Mouse (Mus musculus): ENCODE data around the gene Map2k1. TPM values are rescaled to one million over a fixed set of nuclear protein-coding genes. Genes with fewer than 3 reads are reported as not detected.
"Not testable (repeated sequence)": the region's sequence is repeated elsewhere in the genome, so short reads cannot be mapped to it uniquely, and the experiment has no call there.

The Map2k1 gene
- polyA plus RNA-seq, 1 experiment from 2014 or later = 82.8 TPM

GRCm38 (mm10) chr9:64271249-64271648 is 17.8 kb upstream of the Map2k1 start:
- Histone ChIP-seq H3K4me1 (no peaks in the 10 kb centered on the region), H3K4me3 (no peak overlapping the region), H3K27me3 (no peaks in the 10 kb centered on the region), H3K9me3 (no peaks in the 10 kb centered on the region), H3K27ac (no peak overlapping the region), H3K4me2 (no peak overlapping the region), H3K36me3 (no peaks in the 10 kb centered on the region), H3K9ac (no peak overlapping the region)
- no peak for ATAC-seq (ENCODE audit: insufficient number of reproducible peaks, insufficient read depth, low FRiP score, low TSS enrichment, low read depth)
- 65% methylated on average over 3 of the region's 3 CpGs for WGBS

DNA sequence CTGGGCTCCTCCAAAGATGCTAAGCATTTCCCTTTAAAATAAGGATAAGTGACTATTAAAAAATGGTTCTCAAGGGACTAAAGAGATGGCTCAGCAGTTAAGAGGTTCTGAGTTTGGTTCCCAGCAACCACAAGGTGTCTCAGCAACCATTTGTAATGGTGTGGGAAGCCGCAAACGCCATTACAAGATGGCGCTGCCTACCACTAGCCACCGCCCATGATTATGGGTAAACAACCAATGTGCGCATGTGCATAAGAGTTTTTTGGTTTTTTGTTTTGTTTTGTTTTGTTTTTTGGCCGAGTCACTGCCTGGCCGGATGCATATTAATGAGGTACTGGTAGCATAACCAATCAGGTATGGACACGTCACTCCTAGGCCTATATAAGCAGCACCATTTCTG is 15.4 kb upstream of the Map2k1 start:
- not testable (repeated sequence) for H3K36me3 ChIP-seq; H3K9ac ChIP-seq; ATAC-seq (ENCODE audit: insufficient number of reproducible peaks, insufficient read depth, low FRiP score, low TSS enrichment, low read depth); H3K4me2 ChIP-seq; H3K4me1 ChIP-seq; H3K4me3 ChIP-seq; H3K9me3 ChIP-seq; H3K27ac ChIP-seq; H3K27me3 ChIP-seq
- 92% methylated on average over 8 of the region's 8 CpGs for WGBS

GRCm38 (mm10) chr9:64268196-64268595 is 14.8 kb upstream of the Map2k1 start:
- H3K4me1 ChIP-seq = no peaks in the 10 kb centered on the region
- ATAC-seq (ENCODE audit: insufficient number of reproducible peaks, insufficient read depth, low FRiP score, low TSS enrichment, low read depth) = no peak
- H3K4me2 ChIP-seq = no peak overlapping the region
- no peaks in the 10 kb centered on the region for H3K36me3 ChIP-seq
- WGBS = 81% methylated on average over 10 of the region's 10 CpGs
- no peaks in the 10 kb centered on the region for H3K27me3 ChIP-seq
- H3K9me3 ChIP-seq = no peaks in the 10 kb centered on the region
- no peak overlapping the region for H3K4me3 ChIP-seq
- no peak overlapping the region for H3K27ac ChIP-seq
- no peak overlapping the region for H3K9ac ChIP-seq

DNA sequence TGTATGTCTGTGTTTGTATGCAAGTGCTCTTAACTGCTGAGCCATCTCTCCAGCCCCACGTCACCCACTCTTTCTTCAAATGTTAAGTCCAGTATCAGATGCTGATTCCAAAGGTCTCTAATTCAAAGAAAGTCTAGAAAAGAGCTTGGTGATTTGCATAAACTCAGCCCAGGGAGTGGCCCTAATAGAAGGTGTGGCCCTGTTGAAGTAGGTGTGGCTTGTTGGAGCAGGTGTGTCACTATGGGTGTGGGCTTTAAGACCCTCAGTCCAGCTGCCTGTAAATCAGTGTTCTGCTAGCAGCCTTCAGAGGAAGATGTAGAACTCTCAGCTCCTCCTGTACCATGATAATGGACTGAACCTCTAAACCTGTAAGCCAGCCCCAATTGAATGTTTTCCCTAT is 13.8 kb upstream of the Map2k1 start:
- Histone ChIP-seq H3K9me3 (no peaks in the 10 kb centered on the region), H3K4me2 (no peak overlapping the region), H3K4me1 (no peaks in the 10 kb centered on the region), H3K4me3 (no peak overlapping the region), H3K36me3 (no peaks in the 10 kb centered on the region), H3K9ac (no peak overlapping the region), H3K27ac (no peak overlapping the region), H3K27me3 (no peaks in the 10 kb centered on the region)
- WGBS = 89% methylated on average over 1 of the region's 1 CpGs
- no peak for ATAC-seq (ENCODE audit: insufficient number of reproducible peaks, insufficient read depth, low FRiP score, low TSS enrichment, low read depth)

GRCm38 (mm10) chr9:64264813-64265212 is 11.4 kb upstream of the Map2k1 start:
- Histone ChIP-seq H3K4me2 (no peak overlapping the region), H3K36me3 (no peaks in the 10 kb centered on the region), H3K9me3 (no peaks in the 10 kb centered on the region), H3K4me1 (no peaks in the 10 kb centered on the region), H3K9ac (no peak overlapping the region), H3K27me3 (no peaks in the 10 kb centered on the region), H3K27ac (no peak overlapping the region), H3K4me3 (no peak overlapping the region)
- ATAC-seq (ENCODE audit: insufficient number of reproducible peaks, insufficient read depth, low FRiP score, low TSS enrichment, low read depth) = no peak
- WGBS = 51% methylated on average over 1 of the region's 1 CpGs

DNA sequence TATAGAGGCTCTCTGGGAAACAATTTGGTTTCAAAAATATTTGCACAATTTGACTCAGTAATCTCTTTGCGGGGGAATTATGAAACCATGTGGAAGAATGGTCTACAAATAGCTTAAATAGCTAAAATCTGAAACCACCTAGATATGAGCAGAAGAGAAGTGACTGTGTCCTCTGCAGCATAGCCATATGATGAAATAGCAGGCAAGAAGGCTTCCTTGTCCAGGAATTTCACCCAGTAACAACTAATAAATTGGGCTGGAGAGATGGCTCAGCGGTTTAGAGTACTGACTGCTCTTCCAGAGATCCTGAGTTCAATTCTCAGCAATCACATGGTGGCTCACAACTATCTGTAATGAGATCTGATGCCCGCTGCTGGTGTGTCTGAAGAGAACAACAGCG is 7.6 kb upstream of the Map2k1 start:
- Histone ChIP-seq H3K9me3 (no peaks in the 10 kb centered on the region), H3K4me2 (no peak overlapping the region), H3K4me3 (no peak overlapping the region), H3K9ac (no peak overlapping the region), H3K36me3 (no peaks in the 10 kb centered on the region), H3K27me3 (no peaks in the 10 kb centered on the region), H3K27ac (no peak overlapping the region), H3K4me1 (no peaks in the 10 kb centered on the region)
- 78% methylated on average over 4 of the region's 4 CpGs for WGBS
- no peak for ATAC-seq (ENCODE audit: insufficient number of reproducible peaks, insufficient read depth, low FRiP score, low TSS enrichment, low read depth)

DNA sequence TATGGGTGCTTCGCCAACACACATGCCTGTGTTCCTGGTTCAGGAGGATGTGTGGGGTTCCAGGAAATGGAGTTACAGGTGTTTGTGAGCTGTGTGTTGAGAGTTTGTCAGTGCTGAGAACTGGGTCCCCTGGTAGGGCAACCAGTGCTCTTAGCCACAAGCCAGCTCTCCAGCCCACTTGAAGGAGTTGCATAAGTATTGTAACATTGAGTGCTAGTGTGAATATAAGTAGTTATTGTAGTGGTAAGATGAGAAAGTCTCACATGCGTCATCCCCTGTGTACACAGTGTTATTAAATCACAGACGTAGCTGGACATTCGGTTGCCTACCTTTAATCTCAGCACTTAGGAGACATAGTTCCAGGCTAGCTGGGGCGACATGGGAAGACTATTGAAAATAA is 6.5 kb upstream of the Map2k1 start:
- no peaks in the 10 kb centered on the region for H3K36me3 ChIP-seq
- H3K9me3 ChIP-seq = no peaks in the 10 kb centered on the region
- WGBS = 88% methylated on average over 5 of the region's 5 CpGs
- H3K27ac ChIP-seq = no peak overlapping the region
- ATAC-seq (ENCODE audit: insufficient number of reproducible peaks, insufficient read depth, low FRiP score, low TSS enrichment, low read depth) = no peak
- H3K27me3 ChIP-seq = no peaks in the 10 kb centered on the region
- H3K4me3 ChIP-seq = no peak overlapping the region
- no peaks in the 10 kb centered on the region for H3K4me1 ChIP-seq
- H3K4me2 ChIP-seq = no peak overlapping the region
- no peak overlapping the region for H3K9ac ChIP-seq

DNA sequence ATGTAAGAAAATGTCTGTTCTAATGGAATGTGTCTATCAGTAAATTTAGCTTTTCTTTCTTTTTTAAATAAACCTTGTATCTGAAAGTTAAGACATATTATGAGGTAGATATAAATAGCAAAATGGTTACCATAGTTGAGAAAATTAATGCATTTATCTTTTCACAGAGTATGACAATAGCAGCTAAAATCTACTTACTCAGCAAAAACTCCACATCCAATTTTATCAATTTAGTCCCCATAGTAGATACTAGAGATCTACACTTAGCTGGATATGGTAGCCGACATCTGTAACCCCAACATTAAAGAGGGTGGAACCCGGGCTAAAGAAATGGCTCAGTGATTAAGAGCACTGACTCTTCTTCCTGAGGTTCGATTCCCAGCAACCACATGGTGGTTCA is 2.8 kb upstream of the Map2k1 start:
- no peak overlapping the region for H3K27ac ChIP-seq
- H3K4me3 ChIP-seq = no peak overlapping the region
- no peak overlapping the region for H3K4me2 ChIP-seq
- H3K27me3 ChIP-seq = no peaks in the 10 kb centered on the region
- H3K9ac ChIP-seq = no peak overlapping the region
- WGBS = 88% methylated on average over 3 of the region's 3 CpGs
- peaks cover 13% of the 10 kb centered on the region for H3K4me1 ChIP-seq
- H3K36me3 ChIP-seq = no peaks in the 10 kb centered on the region
- no peaks in the 10 kb centered on the region for H3K9me3 ChIP-seq
- ATAC-seq (ENCODE audit: insufficient number of reproducible peaks, insufficient read depth, low FRiP score, low TSS enrichment, low read depth) = no peak

DNA sequence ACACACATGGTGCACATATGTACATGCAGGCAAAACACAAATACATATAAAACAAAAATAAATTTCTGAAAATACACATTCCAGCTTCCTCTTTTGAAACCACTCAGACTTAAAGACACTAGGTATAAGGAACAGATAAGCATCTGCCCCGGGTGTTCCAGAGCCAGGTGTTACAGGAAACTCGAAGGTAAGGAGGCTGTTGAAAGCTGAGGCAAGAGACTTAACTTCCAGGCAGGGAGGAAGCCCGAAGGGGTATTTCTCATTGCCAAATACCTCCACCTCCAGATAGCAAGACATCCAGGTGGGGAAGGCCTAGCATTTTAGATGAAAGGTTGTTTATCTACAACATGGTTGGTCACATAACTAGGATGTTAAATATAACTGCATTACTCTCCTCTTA is 2.0 kb upstream of the Map2k1 start:
- H3K27me3 ChIP-seq = no peaks in the 10 kb centered on the region
- no peaks in the 10 kb centered on the region for H3K9me3 ChIP-seq
- H3K4me1 ChIP-seq = peaks cover 17% of the 10 kb centered on the region
- no peak overlapping the region for H3K9ac ChIP-seq
- no peaks in the 10 kb centered on the region for H3K36me3 ChIP-seq
- no peak overlapping the region for H3K4me2 ChIP-seq
- no peak overlapping the region for H3K4me3 ChIP-seq
- no peak for ATAC-seq (ENCODE audit: insufficient number of reproducible peaks, insufficient read depth, low FRiP score, low TSS enrichment, low read depth)
- WGBS = 67% methylated on average over 3 of the region's 3 CpGs
- H3K27ac ChIP-seq = no peak overlapping the region

GRCm38 (mm10) chr9:64252591-64253020 is 825 bp downstream of the Map2k1 start:
- Histone ChIP-seq H3K36me3 (peaks cover 4% of the 10 kb centered on the region), H3K4me2 (peak overlapping the region; percentile 89), H3K4me3 (peak overlapping the region; percentile 92), H3K27me3 (no peaks in the 10 kb centered on the region), H3K9me3 (no peaks in the 10 kb centered on the region), H3K4me1 (peaks cover 24% of the 10 kb centered on the region), H3K9ac (peak overlapping the region; percentile 95), H3K27ac (peak overlapping the region; percentile 96)
- under 1% methylated on average over 16 of the region's 16 CpGs for WGBS
- ATAC-seq (ENCODE audit: insufficient number of reproducible peaks, insufficient read depth, low FRiP score, low TSS enrichment, low read depth) = no peak

DNA sequence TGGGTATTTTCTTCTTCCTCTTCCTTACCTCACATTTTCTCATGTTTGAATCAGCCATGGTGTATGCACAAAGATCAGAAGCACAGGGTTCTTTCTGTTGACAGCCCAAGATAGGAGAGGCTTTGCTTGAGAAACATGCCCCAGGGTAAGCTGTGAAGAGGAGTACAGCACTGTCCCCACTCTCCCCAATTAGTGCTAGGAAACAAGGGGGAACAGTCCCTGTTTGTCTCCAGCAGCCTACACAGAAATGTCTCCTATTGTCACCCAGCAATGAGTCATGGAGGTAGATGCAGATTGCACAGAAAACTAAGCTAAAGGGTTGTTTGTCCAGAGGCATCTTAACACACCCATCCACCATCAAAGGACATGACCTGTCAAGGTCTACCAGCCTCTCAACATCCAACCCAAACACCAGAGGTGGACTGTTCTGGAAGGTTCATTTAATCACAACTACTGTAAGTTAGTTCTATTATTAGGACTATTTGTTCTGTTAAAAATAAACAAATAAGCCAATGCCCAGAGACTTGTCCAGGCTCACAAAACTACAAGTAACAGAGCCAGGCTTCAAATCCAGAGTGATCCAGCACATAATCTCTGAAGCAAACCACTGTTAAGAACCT is 3.2 kb downstream of the Map2k1 start:
- no peaks in the 10 kb centered on the region for H3K9me3 ChIP-seq
- H3K27me3 ChIP-seq = no peaks in the 10 kb centered on the region
- H3K4me2 ChIP-seq = no peak overlapping the region
- no peak overlapping the region for H3K27ac ChIP-seq
- H3K36me3 ChIP-seq = peaks cover 14% of the 10 kb centered on the region
- H3K4me1 ChIP-seq = peaks cover 24% of the 10 kb centered on the region
- H3K4me3 ChIP-seq = no peak overlapping the region
- H3K9ac ChIP-seq = 0 out of 2 replicates have a peak overlapping the region, but pooled peaks have one; percentile 41
- ATAC-seq (ENCODE audit: insufficient number of reproducible peaks, insufficient read depth, low FRiP score, low TSS enrichment, low read depth) = no peak

DNA sequence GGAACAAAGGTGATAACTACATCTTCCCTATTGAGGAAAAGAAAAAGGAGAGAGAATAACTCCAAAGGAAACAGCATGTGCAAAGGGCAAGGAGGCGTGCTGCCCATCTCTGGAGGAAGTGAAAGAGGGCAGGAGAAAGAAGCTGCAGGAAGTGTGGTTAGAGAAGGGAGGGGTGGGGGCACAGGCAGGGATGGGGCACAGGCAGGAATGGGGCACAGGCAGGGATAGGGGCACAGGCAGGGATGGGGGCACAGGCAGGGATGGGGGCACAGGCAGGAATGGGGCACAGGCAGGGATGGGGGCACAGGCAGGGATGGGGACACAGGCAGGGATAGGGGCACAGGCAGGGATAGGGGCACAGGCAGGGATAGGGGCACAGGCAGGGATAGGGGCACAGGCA is 4.1 kb downstream of the Map2k1 start:
- Histone ChIP-seq H3K4me1 (peaks cover 24% of the 10 kb centered on the region), H3K36me3 (peaks cover 17% of the 10 kb centered on the region), H3K4me2 (no peak overlapping the region), H3K27ac (no peak overlapping the region), H3K27me3 (no peaks in the 10 kb centered on the region), H3K9ac (no peak overlapping the region), H3K9me3 (no peaks in the 10 kb centered on the region), H3K4me3 (no peak overlapping the region)
- 80% methylated on average over 1 of the region's 1 CpGs for WGBS
- no peak for ATAC-seq (ENCODE audit: insufficient number of reproducible peaks, insufficient read depth, low FRiP score, low TSS enrichment, low read depth)
